Mouse (Mus musculus): ENCODE measurements around the gene Smad6.

Smad6 gene

DNA sequence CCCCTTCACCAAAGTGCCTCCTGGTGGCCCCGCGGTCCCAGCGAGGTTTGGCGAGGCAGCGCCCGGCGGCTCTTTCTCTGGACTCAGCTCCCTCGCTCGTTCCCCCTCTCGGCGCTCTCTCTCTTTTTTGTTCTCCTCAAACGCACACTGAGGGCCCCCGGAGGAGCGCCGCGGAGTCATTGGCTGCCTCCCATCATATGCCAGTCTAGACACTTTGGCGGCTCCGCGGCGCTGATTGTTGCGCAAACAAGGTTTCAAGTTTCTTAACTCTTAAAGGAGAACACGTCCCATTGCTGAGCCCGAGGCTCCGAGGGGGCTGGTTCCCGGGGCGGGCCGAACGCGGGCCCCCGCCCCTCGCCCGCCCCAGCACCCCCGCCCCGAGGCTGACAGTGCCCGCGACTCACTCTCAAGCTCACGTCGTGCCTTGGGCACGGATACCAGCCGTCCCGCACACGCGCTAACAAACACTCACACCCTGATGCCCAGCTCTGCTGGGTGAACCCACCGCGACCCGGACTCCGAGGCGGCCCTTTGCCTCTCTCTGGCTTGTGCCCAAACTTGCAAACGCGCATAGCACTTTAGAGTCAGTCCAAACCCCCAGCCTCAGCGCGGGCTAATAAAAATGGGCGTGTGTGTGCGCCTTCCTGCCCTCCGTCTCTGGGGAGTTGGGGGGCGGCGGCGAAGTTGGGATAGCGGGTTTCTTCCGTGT, at the start of gene Smad6:
Smad6 (minus strand) TSS at position 207 of the 709 bp plus-strand sequence.
- DNase-seq (ENCODE audit: low spot score), result peak; percentile 91

DNA sequence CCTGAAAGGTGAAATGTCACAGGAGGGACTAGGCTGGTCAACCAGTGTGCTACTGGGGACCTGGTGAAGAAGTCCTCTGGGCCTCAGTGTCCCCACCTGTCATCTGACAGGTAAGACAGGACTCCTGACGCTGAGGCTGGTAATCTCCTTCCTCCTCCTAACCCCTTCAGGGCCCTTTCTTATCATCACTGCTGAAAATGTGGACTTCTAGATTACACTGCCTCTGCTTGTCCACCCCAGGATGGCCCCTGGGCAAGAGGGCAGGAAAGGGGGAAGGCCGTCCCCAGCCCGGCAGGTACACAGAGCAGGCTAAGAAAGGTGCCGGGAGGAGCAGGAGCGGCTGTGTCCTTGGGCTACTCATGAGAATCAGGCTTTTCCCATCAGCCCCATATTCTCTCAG, 48.8 kb upstream of the Smad6 start:
- no peak for DNase-seq (ENCODE audit: low spot score)

DNA sequence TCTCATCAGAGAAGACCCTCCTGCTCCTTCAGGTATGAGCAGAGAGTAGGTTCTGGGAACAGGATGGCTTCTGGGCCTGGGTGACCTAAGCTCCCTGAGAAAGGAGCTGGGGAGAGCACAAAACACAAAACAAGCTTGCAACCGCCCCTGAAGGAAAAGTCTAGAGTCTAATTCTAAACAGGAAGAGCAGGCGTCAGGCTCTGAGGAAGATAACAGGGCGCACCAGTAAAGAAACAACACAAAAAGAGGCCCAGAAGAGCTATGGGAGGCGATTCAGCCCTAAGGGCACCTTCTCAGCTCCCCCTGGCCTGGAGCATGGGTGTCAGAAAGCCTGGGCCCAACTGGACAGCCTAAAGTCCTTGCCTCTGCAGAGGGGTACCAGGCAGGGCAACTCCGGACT, 47.3 kb upstream of the Smad6 start:
- no peak for DNase-seq (ENCODE audit: low spot score)

DNA sequence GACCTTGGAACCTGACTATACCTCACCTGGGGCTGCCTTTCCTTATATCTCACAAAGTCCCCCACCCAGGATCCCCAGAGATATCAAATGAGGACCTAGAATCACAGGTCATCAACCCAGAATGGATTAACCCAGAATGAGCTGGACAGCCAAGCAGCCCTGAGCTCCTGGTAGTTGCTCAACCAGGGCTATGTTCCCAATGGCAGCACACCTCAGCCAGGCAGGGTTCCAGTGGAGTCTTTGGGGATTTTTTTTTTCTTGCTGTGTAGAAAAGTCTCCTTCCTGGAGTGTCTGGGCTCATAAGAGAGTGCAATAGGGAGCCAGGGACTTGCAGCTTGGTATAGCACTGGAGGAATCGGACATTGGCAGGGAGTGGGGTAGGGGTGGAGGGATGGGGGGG, 46.7 kb upstream of the Smad6 start:
- DNase-seq (ENCODE audit: low spot score), result no peak

- DNase-seq (ENCODE audit: low spot score), result no peak
Observed at GRCm38 (mm10) chr9:64067787-64068186, 45.9 kb upstream of the Smad6 start.

GRCm38 (mm10) chr9:64060033-64060539, 38.2 kb upstream of the Smad6 start:
- DNase-seq (ENCODE audit: low spot score), result peak; percentile 68

- DNase-seq (ENCODE audit: low spot score), result no peak
Observed at GRCm38 (mm10) chr9:64057903-64058650, 36.2 kb upstream of the Smad6 start.

DNA sequence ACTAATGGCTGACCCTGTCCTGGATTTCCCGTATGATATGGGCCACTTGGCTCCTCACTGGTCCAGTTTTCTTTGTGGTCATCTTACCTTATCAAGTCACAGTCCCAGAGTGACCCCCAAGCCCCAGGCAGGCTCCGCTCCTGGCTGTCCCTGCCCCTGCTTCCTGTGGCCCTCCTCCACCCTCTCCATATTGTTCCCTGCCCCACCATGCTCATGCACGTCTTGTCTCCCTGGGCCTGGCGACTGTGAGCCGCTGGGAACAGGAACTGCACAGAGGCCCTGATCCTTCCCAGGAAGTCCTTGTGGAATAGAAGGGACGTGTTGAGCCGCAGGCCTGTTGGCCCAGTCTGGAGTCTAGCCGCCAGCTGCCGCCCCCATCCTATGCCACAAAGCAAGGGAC, 33.3 kb upstream of the Smad6 start:
- no peak for DNase-seq (ENCODE audit: low spot score)

DNA sequence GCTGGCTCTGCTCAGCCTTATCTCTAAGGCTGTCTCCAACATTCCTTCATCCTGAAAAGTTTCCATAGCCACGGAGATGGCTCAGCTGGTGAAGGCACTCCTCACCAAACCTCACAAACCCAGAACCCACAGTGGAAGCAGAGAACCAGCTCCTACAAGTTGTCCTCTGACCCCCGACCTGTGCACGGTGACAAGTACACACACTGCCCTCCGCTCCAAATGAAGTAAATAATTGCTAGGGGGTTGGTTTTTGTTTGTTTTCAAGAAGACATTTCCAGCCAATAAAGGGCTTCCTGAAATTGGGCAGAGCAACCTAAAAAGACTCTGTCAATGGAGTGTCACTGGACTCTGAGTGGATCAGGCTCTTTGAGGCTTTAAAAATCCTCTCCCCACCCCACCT, 31.9 kb upstream of the Smad6 start:
- no peak for DNase-seq (ENCODE audit: low spot score)

DNA sequence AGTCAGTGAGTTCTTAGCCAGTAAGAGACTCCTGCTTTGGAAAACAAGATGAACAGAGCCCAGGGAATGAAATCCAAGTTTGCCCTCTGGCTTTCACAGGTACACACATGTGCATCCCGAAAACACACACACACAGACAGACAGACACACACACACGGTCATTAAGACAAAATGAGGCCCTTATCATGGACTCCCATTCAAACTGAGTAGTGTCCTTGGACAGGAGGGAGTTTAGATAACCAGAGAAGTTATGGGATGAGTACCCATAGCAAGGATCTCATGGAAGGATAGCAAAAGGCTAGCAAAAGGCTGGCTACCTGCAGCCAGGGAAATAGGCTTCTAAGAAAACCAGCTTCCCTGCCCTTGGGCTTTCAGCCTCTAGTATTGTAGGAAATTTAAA, 29.4 kb upstream of the Smad6 start:
- no peak for DNase-seq (ENCODE audit: low spot score)

DNA sequence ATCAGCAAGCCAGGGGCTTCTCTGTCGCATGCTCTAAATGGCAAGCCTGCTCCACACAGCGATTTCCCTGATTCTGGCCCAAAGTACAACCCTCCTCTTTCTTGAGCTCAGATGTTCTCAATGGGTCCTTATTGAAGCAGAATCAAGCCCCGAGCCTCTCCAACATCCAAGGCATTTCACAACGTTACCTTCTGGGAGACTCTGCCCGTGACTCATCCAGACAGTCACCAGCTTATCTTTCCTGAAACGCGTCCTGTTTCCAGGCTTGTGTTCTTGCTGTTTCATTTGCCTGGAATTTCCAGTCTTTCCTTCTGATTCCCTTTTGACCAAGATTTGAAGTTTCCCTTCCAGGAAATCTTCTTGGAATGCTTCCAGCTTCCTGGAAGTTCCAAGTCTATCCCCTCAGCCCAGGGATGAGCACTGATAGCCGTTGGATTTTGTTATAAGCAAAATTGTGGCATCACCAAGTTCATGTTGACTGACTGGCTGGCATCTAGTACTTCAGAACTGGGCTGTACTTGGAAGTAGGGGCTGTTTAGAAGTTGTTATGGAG, 28.7 kb upstream of the Smad6 start:
- DNase-seq (ENCODE audit: low spot score), result no peak

DNA sequence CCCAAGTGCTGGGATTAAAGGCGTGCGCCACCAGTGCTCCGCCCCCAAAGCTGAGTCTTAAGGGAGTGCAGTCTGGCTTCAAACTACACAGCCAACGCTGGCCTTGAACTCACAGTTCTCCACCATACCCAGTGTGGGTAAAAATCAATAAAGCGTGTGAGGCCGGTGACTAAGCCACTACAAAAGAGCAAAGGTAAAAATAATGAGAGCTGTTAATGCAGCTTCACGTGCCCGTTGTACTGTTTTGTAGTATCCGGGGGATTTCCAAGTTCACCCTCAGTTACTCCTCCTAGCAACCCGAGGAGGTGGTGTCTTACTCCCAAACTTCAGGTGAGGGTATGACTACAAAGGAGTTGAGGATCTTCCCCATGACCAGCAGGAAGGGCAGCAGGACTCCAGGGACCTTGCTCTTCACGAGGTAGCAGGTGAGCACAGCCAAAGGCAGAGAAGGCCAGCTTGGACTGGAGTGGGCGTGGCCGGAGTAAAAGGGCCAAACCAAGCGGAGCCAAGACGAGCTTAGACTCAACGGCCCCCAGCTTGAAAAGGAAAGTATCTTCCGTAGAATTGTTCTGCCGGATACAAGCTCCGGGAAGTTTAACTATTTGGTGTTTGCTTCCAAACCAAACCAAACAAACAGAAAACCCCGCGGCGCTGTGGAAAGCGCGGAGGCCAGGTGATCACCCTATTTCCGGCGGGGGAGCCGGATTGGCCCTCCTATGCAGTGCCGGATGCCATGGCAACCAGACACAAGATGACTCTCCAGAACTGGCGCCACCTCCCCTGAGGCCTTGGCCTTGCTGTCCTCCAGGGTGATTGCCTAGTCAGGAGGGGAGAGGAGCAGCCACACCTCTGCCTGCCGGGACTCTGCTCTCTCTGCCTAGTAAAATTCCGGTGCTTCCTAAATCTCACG, 27.9 kb upstream of the Smad6 start:
- DNase-seq (ENCODE audit: low spot score), result peak; percentile 72

DNA sequence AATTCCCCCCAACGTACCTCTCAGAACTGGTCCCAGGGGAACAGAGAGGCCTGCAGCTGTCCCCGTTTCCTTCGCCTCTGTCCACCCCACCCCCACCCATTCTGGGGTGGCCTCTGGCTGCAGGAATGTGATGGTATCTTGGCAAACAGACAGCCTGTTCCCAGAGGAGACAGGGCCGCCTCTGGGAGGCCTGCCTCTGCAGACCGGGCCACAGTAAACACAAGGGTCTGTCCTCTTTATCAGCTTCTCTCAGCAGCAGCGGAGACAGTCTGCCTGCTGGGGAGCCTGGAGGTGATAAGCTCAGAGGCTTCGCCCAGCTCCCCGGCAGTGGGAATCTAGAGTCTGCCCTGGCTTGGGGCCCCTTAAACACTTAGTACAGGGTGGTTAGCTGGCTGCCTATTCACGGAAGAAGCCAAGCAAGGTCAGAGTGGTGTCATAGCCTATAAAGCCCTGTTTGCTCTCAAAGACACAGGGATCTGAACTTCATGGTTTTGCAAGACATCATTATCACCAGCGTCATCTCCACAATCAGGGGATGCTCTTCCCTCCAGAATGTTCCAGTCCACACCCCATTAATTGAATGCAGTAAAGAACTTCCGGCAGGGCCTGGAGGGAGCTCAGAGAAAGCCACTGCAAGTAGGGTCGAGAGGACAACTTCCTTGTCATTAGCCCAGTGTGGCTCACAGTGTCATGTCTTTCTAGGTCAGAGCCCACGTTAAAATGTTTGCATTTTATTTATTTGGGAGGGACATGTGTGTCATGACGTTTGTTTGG, 23.4 kb upstream of the Smad6 start:
- peak; percentile 68 for DNase-seq (ENCODE audit: low spot score)

- no peak for DNase-seq (ENCODE audit: low spot score)
Observed at GRCm38 (mm10) chr9:64044343-64044742, 22.5 kb upstream of the Smad6 start.

DNA sequence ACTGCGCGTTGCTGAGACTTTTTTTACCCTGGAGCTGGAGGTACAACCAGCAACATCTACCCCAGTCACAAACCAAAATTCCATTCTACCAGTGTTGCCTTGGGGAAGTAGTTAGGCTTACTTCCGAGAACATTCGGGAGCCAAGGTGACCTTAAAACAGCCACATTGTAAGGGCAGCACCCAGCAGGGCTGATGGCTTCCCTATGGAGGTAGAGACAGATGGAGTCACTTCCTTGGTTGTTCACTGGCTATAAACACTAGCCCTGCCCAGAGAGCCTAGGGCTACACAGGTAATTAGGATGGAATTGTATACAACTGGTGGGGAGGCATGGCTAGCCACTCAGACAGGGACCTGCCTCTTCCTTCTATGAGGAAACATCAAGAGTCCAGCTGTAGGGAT, 21.1 kb upstream of the Smad6 start:
- DNase-seq (ENCODE audit: low spot score), result no peak

DNA sequence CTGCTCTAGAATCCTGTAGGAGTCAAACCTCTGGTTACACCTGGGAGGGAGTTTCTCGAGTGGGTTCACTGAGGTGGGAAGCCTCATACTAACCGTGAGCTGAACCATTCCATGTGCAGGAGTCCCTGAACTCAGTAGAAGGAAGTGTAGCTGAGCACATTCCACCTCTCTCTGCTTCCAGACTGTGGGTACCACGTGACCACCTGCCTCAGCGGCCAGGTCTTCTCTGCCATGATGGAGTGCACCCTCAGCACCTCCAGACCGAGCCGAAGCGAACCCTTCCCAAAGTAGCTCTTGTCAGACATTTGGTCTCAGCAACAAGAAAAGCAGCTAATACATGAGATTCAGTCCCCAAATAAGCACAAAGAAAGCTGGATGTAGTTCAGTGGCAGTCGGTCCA, 20.4 kb upstream of the Smad6 start:
- DNase-seq (ENCODE audit: low spot score), result no peak

DNA sequence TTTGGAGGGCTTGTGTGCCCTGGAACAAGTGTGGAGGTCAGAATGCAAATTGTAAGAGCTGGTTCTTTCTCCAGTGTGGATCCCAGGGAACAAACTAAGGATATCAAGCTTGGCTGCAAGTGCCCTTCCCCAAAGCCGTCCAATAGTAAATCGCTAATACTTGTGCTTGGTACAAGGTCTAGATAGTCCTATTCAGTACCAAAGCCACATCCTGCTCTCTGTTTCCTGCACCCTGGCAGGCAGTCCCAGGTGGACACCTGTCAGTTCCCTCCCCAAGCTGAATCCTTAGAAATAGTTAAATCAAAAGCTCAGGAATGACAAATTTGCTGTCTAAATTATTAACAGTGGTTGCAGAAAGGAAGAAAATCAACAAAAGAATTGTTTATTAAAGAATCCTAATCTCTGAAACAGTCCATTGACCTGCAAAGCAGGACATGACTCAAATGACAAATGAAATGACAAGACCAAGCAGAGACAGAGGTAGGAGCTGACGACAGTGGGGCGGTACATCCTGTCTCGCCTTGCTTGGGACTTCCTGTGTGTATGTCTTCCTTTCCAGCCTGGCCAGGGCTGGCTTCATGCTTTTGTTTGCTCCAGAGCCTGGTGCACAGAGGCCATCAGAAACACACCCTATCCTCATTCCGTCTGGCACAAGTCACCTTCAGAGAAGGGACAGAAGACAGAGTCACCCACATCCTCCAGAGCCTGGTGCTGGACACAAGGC, 8.2 kb upstream of the Smad6 start:
- DNase-seq (ENCODE audit: low spot score), result no peak

DNA sequence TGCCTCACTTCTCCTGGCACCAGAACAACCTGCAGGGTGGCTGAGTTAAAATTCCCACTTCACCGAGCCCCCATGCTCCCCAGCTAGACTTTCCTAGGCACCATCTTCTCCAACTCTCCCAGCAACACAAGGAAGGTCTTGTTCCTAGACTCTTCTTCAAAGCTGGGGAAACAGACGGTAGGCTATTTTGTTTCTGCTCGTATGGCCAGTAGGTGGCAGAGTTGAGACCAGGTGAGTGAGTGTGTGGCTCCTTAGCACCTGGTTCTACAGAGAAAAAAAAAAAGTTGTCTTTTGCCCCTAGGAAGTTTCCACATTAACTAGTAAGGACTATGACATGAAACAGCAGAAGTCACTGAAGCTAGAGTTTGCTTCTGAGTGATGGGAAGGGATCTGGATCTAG, 3.7 kb upstream of the Smad6 start:
- peak; percentile 38 for DNase-seq (ENCODE audit: low spot score)

DNA sequence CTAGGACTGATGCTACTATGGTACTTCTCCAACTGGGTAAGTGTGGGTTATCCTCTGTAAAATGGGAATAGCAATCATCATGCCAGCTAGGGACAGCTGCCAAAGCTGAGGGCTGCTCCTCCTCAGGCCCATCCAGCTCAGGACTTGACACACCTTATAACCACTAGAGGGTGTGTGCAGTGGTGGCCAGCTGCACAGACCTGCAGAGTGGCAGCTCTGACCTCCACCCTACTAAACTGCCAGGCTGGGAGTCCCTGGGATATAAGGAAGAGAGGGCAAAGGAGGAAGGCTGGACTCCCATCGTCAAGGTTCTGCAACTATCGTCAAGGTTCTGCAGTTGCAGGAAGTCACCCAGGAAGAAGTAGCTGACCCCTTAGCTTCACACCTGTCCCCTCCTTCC, 3.1 kb upstream of the Smad6 start:
- DNase-seq (ENCODE audit: low spot score), result no peak

- peak; percentile 98 for DNase-seq (ENCODE audit: low spot score)
Observed at GRCm38 (mm10) chr9:64022562-64023366, 905 bp upstream of the Smad6 start.
